Mouse (Mus musculus) liver, embryonic 15.5 days (tissue): Measurements from ENCODE around the gene Icam4. TPM values are rescaled to one million over a fixed set of nuclear protein-coding genes. Genes with fewer than 3 reads are reported as not detected.
A peak's percentile ranks its signal among the peaks of the same experiment; 100 is the strongest.
"Not testable (repeated sequence)": the region's sequence is repeated elsewhere in the genome, so short reads cannot be mapped to it uniquely, and the experiment has no call there.

ENCODE experiments used
- ATAC-seq: fragments of 200-750 bp; cut with Nextera tagmentation; 2 replicates; pipeline ENCODE4 v1.8.0; 2017; ENCODE audit warnings: moderate number of reproducible peaks, mild to moderate bottlenecking, moderate library complexity; ENCODE audit not compliant: insufficient read depth
- H3K27ac ChIP-seq: fragments of 300-500 bp; sonication (generic); replicated peaks from 2 replicates; pipeline ENCODE4 v1.5.1; 2015; ENCODE audit warnings: mild to moderate bottlenecking, inconsistent platforms
- H3K27me3 ChIP-seq: fragments of 300-500 bp; sonication (generic); 2 replicates; pipeline ENCODE4 v1.6.1; 2015; ENCODE audit warnings: mild to moderate bottlenecking, inconsistent platforms
- H3K36me3 ChIP-seq: fragments of 300-500 bp; sonication (generic); replicated peaks from 2 replicates; pipeline ENCODE4 v1.6.1; 2015; ENCODE audit warnings: moderate library complexity, mild to moderate bottlenecking, inconsistent platforms
- H3K4me1 ChIP-seq: fragments of 300-500 bp; sonication (generic); replicated peaks from 2 replicates; pipeline ENCODE4 v1.6.1; 2015; ENCODE audit warnings: inconsistent platforms
- H3K4me2 ChIP-seq: fragments of 300-500 bp; sonication (generic); 2 replicates; pipeline ENCODE4 v1.6.1; 2015; ENCODE audit warnings: moderate library complexity, mild to moderate bottlenecking, inconsistent platforms
- H3K4me3 ChIP-seq: fragments of 300-500 bp; sonication (generic); replicated peaks from 2 replicates; pipeline ENCODE4 v1.5.1; 2015; ENCODE audit warnings: mild to moderate bottlenecking, inconsistent platforms
- H3K9ac ChIP-seq: fragments of 300-500 bp; sonication (generic); 2 replicates; pipeline ENCODE4 v1.6.1; 2015; ENCODE audit warnings: moderate library complexity, mild to moderate bottlenecking, inconsistent platforms
- H3K9me3 ChIP-seq: fragments of 300-500 bp; sonication (generic); replicated peaks from 2 replicates; pipeline ENCODE4 v1.6.1; 2016; ENCODE audit warnings: inconsistent platforms
- WGBS: fragments of 180-500 bp; shearing (Covaris S2); methylation state at CpG from one replicate; pipeline ENCODE4 v1.1.7; 2015; ENCODE audit warnings: mixed read lengths; ENCODE audit not compliant: insufficient replicate concordance; 5-methylcytosine and 5-hydroxymethylcytosine counted together
- polyA plus RNA-seq: library from polyadenylated mRNA; unstranded; fragments of >200 nt; fragmentation: Nextera tagmentation; extraction: Ambion mirVana; gene quantifications from 2 replicates; pipeline ENCODE4 v1.2.1, GENCODE M21; 2015

Gene Icam4
- polyA plus RNA-seq, 1 experiment from 2014 or later, result 201 TPM

GRCm38 (mm10) chr9:21035586-21035985 lies 6.4 kb downstream of the Icam4 start:
- Histone ChIP-seq H3K4me1 (peaks cover 90% of the 10 kb centered on the region), H3K4me3 (no peak overlapping the region), H3K9ac (no peak overlapping the region), H3K4me2 (no peak overlapping the region), H3K36me3 (no peaks in the 10 kb centered on the region; the same call in 1 of the 2 replicates), H3K27ac (no peak overlapping the region), H3K27me3 (peaks cover 89% of the 10 kb centered on the region), H3K9me3 (no peaks in the 10 kb centered on the region)
- ATAC-seq, result no peak
- 33% methylated on average over 9 of the region's 9 CpGs for WGBS

DNA sequence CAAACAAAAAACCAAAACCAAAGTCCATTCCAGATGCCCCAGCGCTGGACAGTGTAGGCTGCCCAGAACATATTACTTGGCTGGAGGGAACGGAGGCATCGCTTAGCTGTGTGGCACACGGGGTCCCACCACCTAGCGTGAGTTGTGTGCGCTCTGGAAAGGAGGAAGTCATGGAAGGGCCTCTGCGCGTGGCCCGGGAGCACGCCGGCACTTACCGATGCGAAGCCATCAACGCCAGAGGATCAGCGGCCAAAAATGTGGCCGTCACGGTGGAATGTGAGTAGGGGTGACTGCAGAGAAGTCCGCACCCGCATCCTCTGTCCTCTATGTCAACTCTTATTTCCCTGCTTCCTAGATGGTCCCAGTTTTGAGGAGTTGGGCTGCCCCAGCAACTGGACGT lies 7.0 kb downstream of the Icam4 start:
- Histone ChIP-seq H3K36me3 (no peaks in the 10 kb centered on the region; the same call in 1 of the 2 replicates), H3K4me3 (no peak overlapping the region), H3K9ac (no peak overlapping the region), H3K27me3 (peaks cover 89% of the 10 kb centered on the region), H3K27ac (no peak overlapping the region), H3K4me1 (peaks cover 90% of the 10 kb centered on the region), H3K9me3 (no peaks in the 10 kb centered on the region), H3K4me2 (no peak overlapping the region)
- WGBS, result 9% methylated on average over 20 of the region's 20 CpGs
- no peak for ATAC-seq

- Histone ChIP-seq H3K9ac (no peak overlapping the region), H3K27me3 (peaks cover 88% of the 10 kb centered on the region), H3K4me3 (0 out of 2 replicates have a peak overlapping the region, but pooled peaks have one; percentile 34), H3K4me1 (peaks cover 90% of the 10 kb centered on the region), H3K36me3 (no peaks in the 10 kb centered on the region; the same call in 1 of the 2 replicates), H3K27ac (no peak overlapping the region), H3K9me3 (no peaks in the 10 kb centered on the region), H3K4me2 (peak overlapping the region; percentile 13; the same call in 1 of the 2 replicates)
- ATAC-seq, result no peak
- 6% methylated on average over 22 of the region's 22 CpGs for WGBS
Observed at GRCm38 (mm10) chr9:21036666-21037065, 7.5 kb downstream of the Icam4 start.

- H3K4me1 ChIP-seq, result peaks cover 82% of the 10 kb centered on the region
- peak overlapping the region; percentile 48 for H3K4me2 ChIP-seq
- no peak overlapping the region for H3K27ac ChIP-seq
- no peak for ATAC-seq
- peak overlapping the region; percentile 34 for H3K4me3 ChIP-seq
- no peaks in the 10 kb centered on the region; the same call in 1 of the 2 replicates for H3K36me3 ChIP-seq
- no peak overlapping the region for H3K9ac ChIP-seq
- WGBS, result 6% methylated on average over 31 of the region's 31 CpGs
- H3K9me3 ChIP-seq, result no peaks in the 10 kb centered on the region
- H3K27me3 ChIP-seq, result peaks cover 79% of the 10 kb centered on the region
Observed at GRCm38 (mm10) chr9:21037481-21037891, 8.3 kb downstream of the Icam4 start.

DNA sequence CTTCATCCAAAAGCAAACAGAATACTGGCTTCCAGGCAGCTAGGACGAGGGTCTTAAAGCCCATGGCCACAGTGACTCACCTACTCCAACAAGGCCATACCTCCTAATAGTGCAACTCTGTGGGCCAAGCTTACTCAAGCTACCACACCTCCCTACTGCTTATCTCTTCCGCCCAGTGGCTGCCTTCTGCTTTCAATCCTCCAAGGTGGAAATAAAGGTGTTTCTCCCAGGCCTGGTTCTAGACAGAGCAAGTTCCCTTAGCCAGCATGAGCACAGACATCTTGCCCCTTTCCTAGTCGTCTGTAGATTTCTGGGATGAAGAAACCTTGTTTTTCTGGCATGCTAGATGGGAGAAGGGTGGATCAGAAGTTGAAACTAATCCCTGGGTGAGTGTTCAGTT lies 10.6 kb downstream of the Icam4 start:
- Histone ChIP-seq H3K4me1 (peaks cover 65% of the 10 kb centered on the region), H3K27ac (peak overlapping the region; percentile 61)

DNA sequence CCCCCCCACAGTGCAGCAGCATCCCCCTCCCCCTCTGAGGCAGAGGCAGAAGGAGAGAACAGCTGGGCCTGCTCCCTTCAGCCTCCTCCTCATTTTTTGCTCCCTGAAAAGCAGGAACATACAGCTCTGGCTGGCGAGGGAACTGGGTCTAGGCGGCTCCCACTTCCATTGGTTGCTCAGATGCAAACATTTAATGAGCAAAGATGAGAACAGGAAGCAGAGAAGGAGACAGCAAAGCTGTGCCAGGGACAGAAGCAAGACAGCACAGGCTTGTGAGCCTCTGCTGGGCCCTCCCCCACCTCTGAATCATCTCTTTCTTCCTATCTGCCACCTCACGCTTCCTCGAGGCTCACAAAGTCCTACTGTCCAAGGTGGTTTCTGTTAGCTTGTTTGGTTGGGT lies 12.1 kb downstream of the Icam4 start:
- H3K36me3 ChIP-seq, result no peaks in the 10 kb centered on the region
- H3K4me1 ChIP-seq, result peaks cover 51% of the 10 kb centered on the region
- no peak for ATAC-seq
- H3K4me2 ChIP-seq, result no peak overlapping the region
- H3K27me3 ChIP-seq, result peaks cover 44% of the 10 kb centered on the region
- no peaks in the 10 kb centered on the region for H3K9me3 ChIP-seq
- no peak overlapping the region for H3K4me3 ChIP-seq
- 34% methylated on average over 4 of the region's 4 CpGs for WGBS
- no peak overlapping the region for H3K9ac ChIP-seq
- no peak overlapping the region for H3K27ac ChIP-seq

More for the DNA sequence above, 10.6 kb downstream of the Icam4 start:
- no peaks in the 10 kb centered on the region for H3K9me3 ChIP-seq
- 29% methylated on average over 3 of the region's 3 CpGs for WGBS
- peaks cover 56% of the 10 kb centered on the region for H3K27me3 ChIP-seq
- no peak overlapping the region for H3K9ac ChIP-seq
- no peaks in the 10 kb centered on the region; the same call in 1 of the 2 replicates for H3K36me3 ChIP-seq
- peak overlapping the region; percentile 44 for H3K4me2 ChIP-seq
- peak; percentile 78 for ATAC-seq
- H3K4me3 ChIP-seq, result no peak overlapping the region

- H3K27me3 ChIP-seq, result peaks cover 22% of the 10 kb centered on the region
- WGBS, result 37% methylated on average over 4 of the region's 4 CpGs
- peaks cover 32% of the 10 kb centered on the region for H3K4me1 ChIP-seq
- H3K27ac ChIP-seq, result no peak overlapping the region
- no peak for ATAC-seq
- H3K9ac ChIP-seq, result no peak overlapping the region
- no peaks in the 10 kb centered on the region for H3K36me3 ChIP-seq
- H3K4me3 ChIP-seq, result no peak overlapping the region
- H3K9me3 ChIP-seq, result no peaks in the 10 kb centered on the region
- H3K4me2 ChIP-seq, result no peak overlapping the region
Observed at GRCm38 (mm10) chr9:21043563-21043962, 14.4 kb downstream of the Icam4 start.

DNA sequence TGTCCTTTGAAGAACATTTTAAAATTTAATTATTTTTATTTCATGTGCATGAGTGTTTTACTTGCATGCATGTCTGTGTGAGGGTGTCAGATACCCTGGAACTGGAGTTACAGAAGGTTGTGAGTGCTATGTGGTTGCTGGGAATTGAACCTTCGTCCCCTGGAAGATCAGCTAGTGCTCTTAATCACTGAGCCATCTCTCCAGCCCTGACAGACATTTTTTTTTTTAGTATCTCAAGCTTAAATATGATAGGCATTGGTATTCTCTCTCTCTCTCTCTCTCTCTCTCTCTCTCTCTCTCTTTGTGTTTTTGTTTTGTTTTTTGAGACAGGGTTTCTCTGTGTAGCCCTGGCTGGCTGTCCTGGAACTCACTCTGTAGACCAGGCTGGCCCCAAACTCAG lies 15.6 kb downstream of the Icam4 start:
- WGBS, result 45% methylated on average over 1 of the region's 1 CpGs
- not testable (repeated sequence) for H3K36me3 ChIP-seq, H3K4me3 ChIP-seq, H3K27me3 ChIP-seq, H3K27ac ChIP-seq, H3K9me3 ChIP-seq, ATAC-seq, H3K4me2 ChIP-seq, H3K9ac ChIP-seq
- peaks cover 21% of the 10 kb centered on the region for H3K4me1 ChIP-seq

- 51% methylated on average over 3 of the region's 3 CpGs for WGBS
- ATAC-seq, result no peak
Observed at GRCm38 (mm10) chr9:21045235-21045634, 16.1 kb downstream of the Icam4 start.

GRCm38 (mm10) chr9:21051578-21051977 lies 22.4 kb downstream of the Icam4 start:
- H3K27me3 ChIP-seq, result peaks cover 22% of the 10 kb centered on the region; the same call in 1 of the 2 replicates
- peak; percentile 68 for ATAC-seq
- no peaks in the 10 kb centered on the region for H3K9me3 ChIP-seq
- 34% methylated on average over 10 of the region's 10 CpGs for whole genome bisulfite sequencing
- H3K9ac ChIP-seq, result peak overlapping the region; percentile 25; the same call in 1 of the 2 replicates
- peak overlapping the region; percentile 16; the same call in 1 of the 2 replicates for H3K4me2 ChIP-seq
- H3K4me3 ChIP-seq, result no peak overlapping the region
- peaks cover 10% of the 10 kb centered on the region for H3K4me1 ChIP-seq
- no peak overlapping the region for H3K27ac ChIP-seq
- H3K36me3 ChIP-seq, result no peaks in the 10 kb centered on the region

More at GRCm38 (mm10) chr9:21045235-21045634, 16.1 kb downstream of the Icam4 start:
- Histone ChIP-seq H3K9ac (no peak overlapping the region), H3K36me3 (no peaks in the 10 kb centered on the region), H3K27ac (no peak overlapping the region), H3K4me1 (peaks cover 17% of the 10 kb centered on the region), H3K4me2 (no peak overlapping the region), H3K4me3 (no peak overlapping the region), H3K27me3 (peaks cover 7% of the 10 kb centered on the region; the same call in 1 of the 2 replicates), H3K9me3 (no peaks in the 10 kb centered on the region)

DNA sequence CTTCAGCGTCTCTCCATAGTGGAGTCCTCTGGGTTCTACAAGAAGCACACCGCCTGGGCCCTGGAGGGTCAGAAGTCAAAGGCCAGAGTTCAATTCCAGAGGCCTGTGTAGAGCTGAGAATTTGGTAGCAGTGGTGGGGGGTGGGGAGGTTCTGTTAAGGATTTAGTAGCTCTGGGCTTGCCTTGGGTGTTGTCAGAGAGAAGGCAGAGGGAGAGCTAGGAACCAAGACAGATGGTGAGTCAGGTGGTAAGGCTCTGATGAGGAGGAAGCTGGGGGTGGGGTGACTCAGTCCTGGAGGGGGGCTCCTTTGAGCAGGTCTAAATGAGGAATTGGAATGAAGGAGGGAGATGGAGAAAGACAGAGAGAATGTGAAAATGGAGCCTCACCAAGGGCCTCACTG lies 33.8 kb downstream of the Icam4 start:
- H3K27ac ChIP-seq, result no peak overlapping the region
- 84% methylated on average over 2 of the region's 2 CpGs for WGBS
- no peaks in the 10 kb centered on the region for H3K27me3 ChIP-seq
- 0 out of 2 replicates have a peak, but pooled peaks cover 4% of the 10 kb centered on the region for H3K4me1 ChIP-seq
- no peaks in the 10 kb centered on the region for H3K9me3 ChIP-seq
- H3K4me3 ChIP-seq, result no peak overlapping the region
- no peak for ATAC-seq
- peaks cover 33% of the 10 kb centered on the region for H3K36me3 ChIP-seq
- H3K9ac ChIP-seq, result no peak overlapping the region
- H3K4me2 ChIP-seq, result no peak overlapping the region
